Mouse (Mus musculus) small intestine, adult 2 months (tissue): ENCODE measurements around the gene Zmiz1. TPM values are rescaled to one million over a fixed set of nuclear protein-coding genes. Genes with fewer than 3 reads are reported as not detected.

ENCODE experiments used
- H3K27ac ChIP-seq: fragments of 200-500 bp; 2 replicates; pipeline ENCODE4 v1.5.1; 2012; ENCODE audit warnings: low read depth, low read length, control low read depth, inconsistent platforms; ENCODE audit not compliant: insufficient read depth
- H3K27me3 ChIP-seq: fragments of 200-500 bp; 2 replicates; pipeline ENCODE4 v1.6.1; 2012; ENCODE audit warnings: mild to moderate bottlenecking, moderate library complexity, low read length, inconsistent platforms; ENCODE audit not compliant: control insufficient read depth, insufficient read depth
- H3K36me3 ChIP-seq: fragments of 200-500 bp; 2 replicates; pipeline ENCODE4 v1.6.1; 2012; ENCODE audit warnings: mild to moderate bottlenecking, low read length, control low read depth, inconsistent platforms; ENCODE audit not compliant: control insufficient read depth, insufficient read depth
- H3K4me1 ChIP-seq: fragments of 200-500 bp; 2 replicates; pipeline ENCODE4 v1.6.1; 2012; ENCODE audit warnings: low read length, inconsistent platforms, mixed read lengths; ENCODE audit not compliant: control insufficient read depth, insufficient read depth, insufficient read length
- H3K4me3 ChIP-seq: fragments of 200-500 bp; 2 replicates; pipeline ENCODE4 v1.5.1; 2012; ENCODE audit warnings: low read depth, mild to moderate bottlenecking, control low read depth, inconsistent platforms, low read length, moderate library complexity
- CTCF ChIP-seq: fragments of 200-500 bp; IDR thresholded peaks from 2 replicates; pipeline ENCODE4 v1.5.1; 2012; ENCODE audit warnings: low read depth, mild to moderate bottlenecking, control low read depth, inconsistent platforms, low read length, moderate library complexity, mixed read lengths; ENCODE audit not compliant: insufficient replicate concordance, insufficient read length; ENCODE audit errors: extremely low read depth
- POLR2A ChIP-seq: fragments of 200-500 bp; IDR thresholded peaks from 2 replicates; pipeline ENCODE4 v1.6.1; 2012; ENCODE audit warnings: low read depth, mild to moderate bottlenecking, control low read depth, inconsistent platforms, low read length, moderate library complexity
- WGBS: fragments of 180-500 bp; shearing (Covaris S2); methylation state at CpG from one replicate; pipeline ENCODE4 v1.1.7; 2018; 5-methylcytosine and 5-hydroxymethylcytosine counted together
- polyA plus RNA-seq: library from polyadenylated mRNA; depleted of rRNA; stranded (reverse); fragments of >200 nt; gene quantifications from 2 replicates; pipeline ENCODE4 v1.2.3, GENCODE M21; 2012

Gene Zmiz1
- polyA plus RNA-seq, 1 experiment, result 91.5 TPM

DNA sequence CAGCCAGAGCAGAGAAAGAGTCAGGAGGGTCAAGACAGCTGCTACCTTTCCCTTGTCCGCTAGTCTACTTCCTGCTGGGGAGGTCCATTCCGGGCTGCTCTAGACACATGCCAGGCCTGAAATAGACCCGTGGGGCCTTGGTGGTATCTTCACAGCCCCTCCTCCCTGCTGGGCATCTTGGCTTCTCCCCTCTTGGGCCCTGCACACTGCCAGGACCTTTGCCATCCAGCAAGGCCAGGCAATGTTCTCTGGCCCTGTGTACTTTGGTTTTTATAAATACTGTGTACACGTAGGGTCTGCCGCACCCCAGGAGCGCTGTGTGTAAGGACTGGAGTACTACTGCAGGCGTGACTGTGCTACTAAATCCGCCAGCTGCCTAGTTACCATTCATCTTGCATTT, 54.5 kb downstream of the Zmiz1 start:
- peaks cover 46% of the 10 kb centered on the region for H3K4me1 ChIP-seq
- WGBS, result 70% methylated on average over 8 of the region's 8 CpGs
- no peak overlapping the region for H3K4me3 ChIP-seq

DNA sequence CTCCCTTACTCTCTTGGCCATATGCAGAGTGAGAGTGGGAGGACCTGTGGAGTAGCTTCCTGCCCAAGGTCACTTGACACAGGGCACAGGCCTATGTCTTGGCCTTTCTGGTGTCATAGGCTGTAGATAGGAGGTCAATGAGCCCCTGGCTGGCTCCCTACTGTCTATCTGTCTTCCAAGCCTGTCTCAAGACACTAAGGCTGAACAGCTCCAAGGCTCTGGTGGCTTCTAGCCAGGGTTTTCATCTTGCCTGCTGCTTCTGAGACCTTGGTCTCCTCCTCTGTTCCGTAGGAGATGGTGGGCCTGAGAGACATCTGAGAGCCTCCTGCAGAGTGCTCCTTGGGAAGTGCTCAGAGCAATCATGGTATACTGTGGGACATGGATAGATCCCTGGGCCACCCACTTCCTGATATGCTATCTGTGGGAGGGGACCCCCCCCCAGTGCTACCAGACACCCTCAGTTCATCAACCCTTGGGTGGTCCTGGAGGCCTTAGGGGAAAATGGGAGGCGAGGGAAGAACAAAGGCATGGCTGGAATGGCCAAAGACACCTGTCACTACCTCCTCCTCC, 56.0 kb downstream of the Zmiz1 start:
- TF ChIP-seq CTCF (no peak), POLR2A (no peak)
- Histone ChIP-seq H3K27me3 (no peaks in the 10 kb centered on the region), H3K4me3 (no peak overlapping the region), H3K4me1 (peaks cover 46% of the 10 kb centered on the region), H3K36me3 (peaks cover 7% of the 10 kb centered on the region; the same call in 1 of the 2 replicates), H3K27ac (no peak overlapping the region)
- 86% methylated on average over 2 of the region's 2 CpGs for WGBS

More for the DNA sequence above, 54.5 kb downstream of the Zmiz1 start:
- H3K27me3 ChIP-seq, result no peaks in the 10 kb centered on the region
- H3K36me3 ChIP-seq, result peaks cover 8% of the 10 kb centered on the region; the same call in 1 of the 2 replicates
- H3K27ac ChIP-seq, result no peak overlapping the region
- no peak for TF ChIP-seq CTCF
- TF ChIP-seq POLR2A, result no peak

DNA sequence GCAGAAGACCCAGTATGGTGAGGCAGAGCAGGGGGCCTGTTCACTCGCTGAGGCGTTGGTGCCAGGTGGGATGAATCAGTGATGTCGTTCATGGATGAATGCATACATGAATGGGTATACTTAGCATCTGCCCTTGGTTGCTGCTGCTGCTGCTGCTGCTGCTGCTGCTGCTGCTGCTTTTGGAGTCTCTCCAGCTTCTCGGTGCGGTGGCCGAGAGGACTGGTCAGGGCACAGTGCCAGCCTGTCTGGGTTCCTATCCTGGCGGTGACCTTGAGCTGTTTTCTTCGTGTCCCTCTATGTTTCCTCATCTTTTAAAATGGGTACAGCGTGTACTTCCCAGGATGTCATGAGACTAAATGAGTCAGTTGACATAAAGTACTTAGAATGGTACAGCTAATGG, 56.9 kb downstream of the Zmiz1 start:
- TF ChIP-seq POLR2A (no peak), CTCF (no peak)

DNA sequence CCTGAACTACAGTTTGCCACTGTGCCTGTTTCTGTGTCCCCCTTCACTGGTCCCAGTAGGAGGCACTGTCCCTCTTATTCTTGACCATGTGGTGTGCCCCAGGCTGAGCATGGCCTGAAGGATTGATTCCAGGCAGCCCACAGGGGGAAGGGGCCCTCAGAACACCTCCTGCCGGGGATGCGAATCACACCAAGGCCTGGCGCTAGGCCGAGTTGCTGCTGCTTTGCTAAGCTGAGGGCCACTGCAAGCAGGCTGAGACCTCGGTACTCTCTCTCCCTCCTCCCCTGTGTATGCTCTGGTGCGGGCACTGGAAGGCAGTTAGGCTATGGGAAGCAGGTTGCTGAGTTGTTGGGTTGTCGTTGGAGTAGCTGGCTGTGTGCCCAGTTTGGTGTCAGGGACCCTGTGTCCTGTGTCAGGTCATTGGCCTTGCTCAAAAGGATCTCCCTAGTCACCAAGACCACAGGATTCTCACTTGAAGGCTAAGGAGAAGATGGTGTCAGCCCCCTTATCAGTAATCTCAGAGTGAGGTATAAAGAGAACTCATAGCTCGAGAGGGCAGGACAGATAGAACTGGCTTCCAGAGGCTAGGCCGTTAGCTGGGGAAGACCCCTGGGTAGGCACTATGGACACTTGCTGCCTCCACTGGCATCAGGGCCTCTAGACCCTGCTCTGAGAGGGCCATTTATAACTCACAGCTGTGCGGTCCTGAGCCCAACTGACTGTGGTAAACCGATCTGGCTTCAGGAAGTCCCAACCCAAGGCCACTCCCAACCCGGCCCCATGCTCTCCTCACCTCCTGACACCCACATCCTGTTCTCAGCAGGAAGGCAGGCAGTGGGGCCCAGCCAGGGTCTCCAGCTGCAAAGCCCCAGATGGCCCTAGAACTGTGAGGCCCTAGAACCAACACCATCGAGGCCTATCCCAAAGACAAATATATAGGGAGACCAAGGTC, 57.9 kb downstream of the Zmiz1 start:
- peaks cover 40% of the 10 kb centered on the region for H3K4me1 ChIP-seq
- no peak overlapping the region for H3K4me3 ChIP-seq
- peaks cover 6% of the 10 kb centered on the region; the same call in 1 of the 2 replicates for H3K36me3 ChIP-seq
- peak overlapping the region; percentile 31 for H3K27ac ChIP-seq
- H3K27me3 ChIP-seq, result no peaks in the 10 kb centered on the region
- 41% methylated on average over 13 of the region's 13 CpGs for WGBS
- TF ChIP-seq POLR2A, result no peak
- no peak for TF ChIP-seq CTCF

More for the DNA sequence above, 56.9 kb downstream of the Zmiz1 start:
- H3K27me3 ChIP-seq, result no peaks in the 10 kb centered on the region
- H3K4me3 ChIP-seq, result no peak overlapping the region
- H3K36me3 ChIP-seq, result peaks cover 6% of the 10 kb centered on the region; the same call in 1 of the 2 replicates
- peaks cover 44% of the 10 kb centered on the region for H3K4me1 ChIP-seq
- 41% methylated on average over 9 of the region's 9 CpGs for WGBS
- H3K27ac ChIP-seq, result no peak overlapping the region

DNA sequence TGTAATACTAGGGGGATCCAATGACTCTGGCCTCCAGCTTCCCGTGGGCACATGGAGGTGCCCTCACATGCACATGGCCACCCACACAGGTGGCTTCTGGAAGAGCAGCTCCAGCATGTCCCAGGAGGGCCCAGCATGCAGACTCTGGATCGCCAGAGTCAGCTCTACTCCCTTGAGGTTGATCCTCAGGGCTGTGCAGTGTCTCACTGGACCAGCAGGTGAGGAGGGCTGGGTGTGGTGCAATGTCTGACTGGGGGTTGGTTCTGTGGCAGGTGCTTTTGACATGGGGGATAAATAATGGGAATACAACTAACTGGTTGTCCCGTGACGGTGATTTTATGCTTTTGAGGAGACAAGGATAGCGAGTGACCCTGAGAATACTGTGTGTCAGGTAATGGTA, 59.7 kb downstream of the Zmiz1 start:
- H3K36me3 ChIP-seq, result 0 out of 2 replicates have a peak, but pooled peaks cover 2% of the 10 kb centered on the region
- TF ChIP-seq POLR2A, result no peak
- no peak for TF ChIP-seq CTCF
- H3K27me3 ChIP-seq, result no peaks in the 10 kb centered on the region
- H3K4me1 ChIP-seq, result peaks cover 49% of the 10 kb centered on the region
- no peak overlapping the region for H3K4me3 ChIP-seq
- WGBS, result 80% methylated on average over 5 of the region's 5 CpGs
- H3K27ac ChIP-seq, result no peak overlapping the region

DNA sequence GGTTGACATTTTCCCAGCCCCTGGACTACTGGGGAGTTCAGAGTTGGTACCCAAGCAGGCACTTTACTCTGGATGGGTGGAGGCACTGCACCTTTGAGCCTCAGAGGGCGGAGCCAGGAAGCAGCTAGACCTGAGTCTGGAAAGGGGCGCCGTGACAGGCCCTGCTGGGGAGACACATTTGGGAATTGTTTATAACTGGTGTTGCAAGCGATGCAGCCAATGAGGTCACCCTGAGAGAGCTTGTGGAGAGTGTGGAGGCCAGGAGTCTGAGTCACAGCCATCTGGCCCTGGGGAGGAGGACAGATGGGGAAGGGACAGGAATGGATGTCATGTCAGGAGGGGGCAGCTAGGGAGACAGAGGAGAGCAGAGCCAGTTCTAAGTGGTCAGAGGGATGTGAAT, 60.7 kb downstream of the Zmiz1 start:
- WGBS, result 36% methylated on average over 4 of the region's 4 CpGs
- no peak overlapping the region for H3K4me3 ChIP-seq
- H3K4me1 ChIP-seq, result peaks cover 52% of the 10 kb centered on the region
- H3K27me3 ChIP-seq, result no peaks in the 10 kb centered on the region
- 0 out of 2 replicates have a peak overlapping the region, but pooled peaks have one; percentile 15 for H3K27ac ChIP-seq
- TF ChIP-seq CTCF (no peak), POLR2A (no peak)
- H3K36me3 ChIP-seq, result 0 out of 2 replicates have a peak, but pooled peaks cover 2% of the 10 kb centered on the region

DNA sequence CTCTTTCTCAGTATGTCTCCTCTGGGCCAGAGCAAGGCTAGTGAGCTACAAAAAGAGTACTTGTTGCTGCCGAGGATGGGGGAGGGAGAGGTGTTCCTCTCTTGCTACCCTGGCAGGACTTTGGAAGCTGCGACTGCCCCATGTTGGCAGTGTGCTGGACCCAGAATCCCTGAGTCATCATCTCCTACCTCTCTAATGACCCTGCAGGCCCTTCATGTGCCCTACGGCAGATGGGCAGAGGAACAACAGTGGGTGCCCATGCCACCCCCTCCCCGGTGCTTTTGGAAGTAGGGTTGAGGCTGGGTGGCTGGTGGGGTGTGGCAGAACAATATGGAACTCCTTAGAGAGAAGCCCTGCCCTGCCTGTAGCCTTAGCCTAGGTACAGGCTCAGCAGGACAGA, 61.6 kb downstream of the Zmiz1 start:
- Histone ChIP-seq H3K4me1 (peaks cover 48% of the 10 kb centered on the region), H3K27ac (no peak overlapping the region), H3K36me3 (0 out of 2 replicates have a peak, but pooled peaks cover 2% of the 10 kb centered on the region), H3K4me3 (no peak overlapping the region), H3K27me3 (no peaks in the 10 kb centered on the region)
- WGBS, result 76% methylated on average over 4 of the region's 4 CpGs
- TF ChIP-seq POLR2A, result no peak
- no peak for TF ChIP-seq CTCF
